Mouse (Mus musculus) left cerebral cortex, adult 2 months (tissue): ENCODE results near the gene Tpt1. TPM values are rescaled to one million over a fixed set of nuclear protein-coding genes. Genes with fewer than 3 reads are reported as not detected.
"Not testable (repeated sequence)": the region's sequence is repeated elsewhere in the genome, so short reads cannot be mapped to it uniquely, and the experiment has no call there.

Experiments used
- DNase-seq, 2 experiments: peaks; one replicate each; pipeline ENCODE4 v3.0.0; 2021 to 2022; ENCODE audit warnings: low spot score in 2 of 2, mixed read lengths in 1 of 2; ENCODE audit errors: extremely low spot score in 1 of 2
- H3K27ac ChIP-seq: fragments of 200-600 bp; 2 replicates; pipeline ENCODE4 v1.8.1; 2022
- H3K4me3 ChIP-seq: fragments of 200-600 bp; 2 replicates; pipeline ENCODE4 v1.8.1; 2022
- CTCF ChIP-seq: fragments of 200-600 bp; IDR thresholded peaks from 2 replicates; pipeline ENCODE4 v1.8.1; 2022; ENCODE audit warnings: antibody characterized with exemption, mild to moderate bottlenecking, moderate library complexity
- intact Hi-C: fragments of 180-260 bp; cut with DNase I; formaldehyde crosslinking; loops from one replicate; pipeline ENCODE4 v1.15.1; 2025
- total RNA-seq, 2 experiments: library from RNA; stranded (reverse); gene quantifications; 2 replicates each; pipeline ENCODE4 v1.2.3; 2021

The Tpt1 gene
- total RNA-seq, 2 experiments from 2014 or later, result 975 to 978 TPM

GRCm38 (mm10) chr14:75828866-75829806, 15.8 kb upstream of the Tpt1 start:
- Histone ChIP-seq H3K27ac (no peak overlapping the region), H3K4me3 (peak overlapping the region; percentile 36)
- peak; percentile 99 for TF ChIP-seq CTCF
- DNase-seq, result peak; percentile 86 to 92
- intact Hi-C loops, result loop anchor here (1.0 to 5.0 kb wide), 2 partner anchors 42 to 547 kb away; partner anchors contain the start of genes Slc25a30 and Zc3h13

DNA sequence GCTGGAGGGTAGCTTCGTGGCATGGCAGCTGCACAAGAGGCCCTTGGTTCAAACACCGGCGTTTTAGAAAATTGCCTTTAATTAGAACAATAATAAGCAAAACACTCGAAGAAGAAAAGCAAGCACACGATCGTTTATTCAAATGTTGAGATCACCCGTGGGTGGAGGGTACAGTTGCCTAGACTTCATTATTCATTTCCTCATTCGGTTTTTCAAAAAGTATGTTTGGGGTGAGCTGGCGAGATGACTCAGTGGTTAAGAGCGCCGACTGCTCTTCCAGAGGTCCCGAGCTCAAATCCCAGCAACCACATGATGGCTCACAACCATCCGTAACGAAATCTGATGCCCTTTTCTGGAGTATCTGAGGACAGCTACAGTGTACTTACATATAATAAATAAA, 15.1 kb upstream of the Tpt1 start:
- H3K4me3 ChIP-seq, H3K27ac ChIP-seq, DNase-seq: not testable (repeated sequence)
- intact Hi-C loops, result loop anchor here (1.0 to 5.0 kb wide), 2 partner anchors 43 to 548 kb away; partner anchors contain the start of genes Slc25a30 and Zc3h13

- intact Hi-C loops, result no loop called here
- no peak for TF ChIP-seq CTCF
- DNase-seq, result no peak
- H3K27ac ChIP-seq, result no peak overlapping the region
- H3K4me3 ChIP-seq, result no peak overlapping the region
Observed at GRCm38 (mm10) chr14:75832031-75832430, 12.9 kb upstream of the Tpt1 start.

GRCm38 (mm10) chr14:75832982-75833381, 11.9 kb upstream of the Tpt1 start:
- intact Hi-C loops, result no loop called here

DNA sequence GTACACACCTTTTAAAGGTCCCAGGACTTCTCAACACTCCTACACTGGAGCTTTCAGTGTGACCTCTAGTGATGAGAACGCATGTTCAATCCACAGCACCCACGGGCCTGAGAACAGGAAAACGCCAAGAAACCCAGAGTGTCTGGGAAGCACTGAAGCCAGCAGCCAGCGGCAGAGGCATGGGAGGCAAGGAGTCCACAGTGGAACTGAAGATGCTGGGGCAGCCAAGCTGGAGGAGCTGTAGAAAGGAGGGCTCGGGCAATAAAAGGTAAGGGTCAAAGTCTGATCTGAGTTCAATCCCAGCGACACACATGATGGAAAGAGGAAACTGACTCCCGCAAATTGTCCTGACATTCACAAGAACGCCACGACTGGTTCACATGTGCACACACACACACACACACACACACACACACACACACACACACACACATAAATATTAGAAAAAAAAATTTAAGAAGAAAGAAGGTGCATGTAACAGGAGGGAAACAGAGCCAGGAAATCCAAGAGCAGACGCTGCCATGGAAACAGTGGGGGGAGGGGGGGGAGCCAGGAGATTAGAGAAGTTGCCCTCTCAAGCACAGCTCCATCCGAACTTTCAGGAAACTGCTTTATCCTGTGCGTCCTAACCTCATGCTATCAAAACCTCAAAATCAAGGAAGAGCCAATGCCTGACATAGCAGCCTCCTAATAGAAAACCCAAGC, 11.2 kb upstream of the Tpt1 start:
- TF ChIP-seq CTCF, result no peak
- intact Hi-C loops, result no loop called here
- Histone ChIP-seq H3K4me3 (peak overlapping the region; percentile 36), H3K27ac (peak overlapping the region; percentile 90)
- no peak for DNase-seq

More at GRCm38 (mm10) chr14:75832982-75833381, 11.9 kb upstream of the Tpt1 start:
- DNase-seq, result no peak
- H3K4me3 ChIP-seq, result no peak overlapping the region
- no peak for TF ChIP-seq CTCF
- no peak overlapping the region for H3K27ac ChIP-seq

DNA sequence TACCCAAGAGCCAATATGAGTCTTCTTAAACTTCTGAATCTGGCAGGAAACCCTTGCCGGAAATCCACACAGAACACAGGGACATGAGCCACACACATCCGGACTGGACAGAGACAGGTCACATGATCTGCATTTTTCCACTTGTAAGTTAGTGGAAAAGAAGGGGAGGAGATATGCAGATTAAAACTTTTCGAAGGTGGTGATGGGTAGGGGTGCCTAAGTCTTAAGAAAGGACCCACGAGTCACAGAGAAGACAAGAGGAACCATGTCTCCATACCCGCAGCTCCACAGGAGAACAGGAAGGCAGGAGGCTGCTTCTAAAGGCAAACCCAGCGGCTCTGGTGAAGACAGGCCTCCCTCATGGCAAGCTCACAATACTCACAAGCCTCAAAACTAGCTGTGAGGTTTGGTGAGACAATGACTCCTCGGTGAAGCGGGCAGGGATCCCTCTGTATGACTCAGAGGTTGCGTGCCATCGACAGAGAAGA, 10.6 kb upstream of the Tpt1 start:
- DNase-seq, result peak in 1 of 2 experiments; percentile 45
- Histone ChIP-seq H3K4me3 (peak overlapping the region; percentile 36), H3K27ac (peak overlapping the region; percentile 90)
- TF ChIP-seq CTCF, result no peak
- intact Hi-C loops, result no loop called here

GRCm38 (mm10) chr14:75834739-75835381, 10.0 kb upstream of the Tpt1 start:
- intact Hi-C loops, result no loop called here
- DNase-seq, result peak in 1 of 2 experiments; percentile 48
- Histone ChIP-seq H3K27ac (peak overlapping the region; percentile 90), H3K4me3 (peak overlapping the region; percentile 36)
- no peak; the same call in none of the 2 replicates for TF ChIP-seq CTCF

- H3K27ac ChIP-seq, result no peak overlapping the region
- intact Hi-C loops, result no loop called here
- no peak overlapping the region for H3K4me3 ChIP-seq
- no peak for TF ChIP-seq CTCF
- DNase-seq, result no peak
Observed at GRCm38 (mm10) chr14:75836579-75836978, 8.3 kb upstream of the Tpt1 start.

DNA sequence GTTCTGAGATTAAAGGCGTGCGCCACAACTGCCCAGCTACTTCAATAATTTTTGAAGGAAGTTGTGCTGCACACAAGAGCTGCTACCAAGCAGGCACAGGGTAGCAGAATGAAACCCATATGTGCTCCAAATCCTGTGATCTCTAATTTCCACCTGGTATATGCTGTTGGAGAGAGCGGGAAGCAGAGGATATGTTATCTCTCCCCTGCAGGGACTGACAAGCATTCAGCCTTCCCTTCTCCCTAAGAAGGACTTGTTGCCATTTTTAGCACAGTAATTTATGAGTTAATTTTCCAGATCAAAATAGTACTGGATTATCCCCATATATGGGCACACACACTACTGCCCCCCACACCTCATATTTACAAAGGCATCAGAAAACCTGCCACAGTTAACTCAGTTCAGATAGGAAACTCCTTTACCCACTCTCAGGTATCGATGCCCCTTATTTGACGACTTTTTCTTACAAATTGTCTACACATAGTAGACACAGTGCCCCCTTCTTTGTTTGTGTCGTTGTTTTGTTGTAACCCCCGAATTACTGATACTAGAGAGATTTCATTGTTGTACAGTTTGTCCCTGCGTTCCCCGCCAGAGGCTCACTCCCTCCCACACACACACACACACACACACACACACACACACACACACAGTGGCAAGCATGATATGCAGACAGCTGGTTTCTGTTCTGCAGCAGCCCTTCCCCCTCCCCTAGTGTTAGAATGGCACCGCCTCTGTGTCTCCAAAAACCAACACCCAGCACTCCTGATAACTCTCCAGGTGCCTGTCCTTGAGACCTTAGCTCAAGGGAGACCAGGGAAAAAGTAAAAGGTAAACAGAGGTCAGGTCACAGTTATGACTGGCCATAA, 7.6 kb upstream of the Tpt1 start:
- Histone ChIP-seq H3K4me3 (no peak overlapping the region), H3K27ac (no peak overlapping the region)
- intact Hi-C loops, result no loop called here
- no peak for TF ChIP-seq CTCF
- no peak for DNase-seq

- not testable (repeated sequence) for DNase-seq, H3K4me3 ChIP-seq, H3K27ac ChIP-seq
- intact Hi-C loops, result loop anchor here (10.0 kb wide), 1 partner anchor 573 kb away; the partner anchor contains the start of gene Tsc22d1
Observed at GRCm38 (mm10) chr14:75841758-75842157, 3.1 kb upstream of the Tpt1 start.
